Mouse (Mus musculus): ENCODE data around the gene Gabrb2. TPM values are rescaled to one million over a fixed set of nuclear protein-coding genes. Genes with fewer than 3 reads are reported as not detected.
A peak's percentile ranks its signal among the peaks of the same experiment; 100 is the strongest.

Gabrb2 gene
- total RNA-seq (2021): 1 to 10 TPM; 1.1 to 1.5 TPM
- long read RNA-seq, experiment 1: 0 reads
- long read RNA-seq, experiment 2, partial matches to known transcripts: 1 of 1 reads
- long read RNA-seq, experiment 2, other reads (novel, unspliced or antisense): 0 of 1 reads

DNA sequence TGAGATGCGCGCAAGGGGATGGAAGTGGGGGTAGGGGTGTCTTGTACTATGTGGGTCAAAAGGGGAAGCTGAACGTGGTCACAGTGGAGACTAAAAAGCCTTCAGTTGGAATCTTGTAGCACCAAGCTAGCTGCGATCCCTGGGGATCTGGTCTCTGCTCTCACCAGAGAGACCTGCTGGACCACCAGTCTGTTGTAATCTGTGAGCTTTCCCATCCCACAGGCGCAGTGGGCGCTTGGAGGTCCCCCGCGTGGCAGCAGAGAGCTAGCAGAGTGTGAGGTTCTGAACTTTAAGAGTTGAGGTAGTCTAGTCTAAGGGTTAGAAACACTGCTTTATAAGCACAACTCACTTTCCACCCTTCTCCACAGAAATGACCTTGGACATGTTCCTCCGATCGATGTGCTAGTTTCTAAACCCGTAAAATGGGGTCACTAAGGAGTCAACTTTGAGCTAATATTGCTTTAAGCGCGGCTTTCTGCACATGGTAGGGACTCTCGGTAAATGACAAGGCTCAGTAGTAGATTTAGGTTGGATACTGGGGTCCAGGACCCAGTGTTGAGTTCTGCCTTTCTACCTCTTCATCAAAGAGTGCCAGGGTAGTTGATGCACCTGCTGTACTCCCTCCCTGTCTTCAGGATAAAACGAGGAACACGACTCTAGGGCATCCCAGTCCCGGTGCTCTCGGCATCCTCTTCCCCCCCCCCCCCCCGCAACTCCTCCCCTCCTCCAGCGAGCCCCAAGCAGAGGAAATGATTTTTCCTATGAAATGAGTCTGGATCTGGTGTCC, at the start of gene Gabrb2:
Gene Gabrb2 (plus strand): TSS at position 762 of the 787 bp plus-strand sequence.
- no peak for DNase-seq

DNA sequence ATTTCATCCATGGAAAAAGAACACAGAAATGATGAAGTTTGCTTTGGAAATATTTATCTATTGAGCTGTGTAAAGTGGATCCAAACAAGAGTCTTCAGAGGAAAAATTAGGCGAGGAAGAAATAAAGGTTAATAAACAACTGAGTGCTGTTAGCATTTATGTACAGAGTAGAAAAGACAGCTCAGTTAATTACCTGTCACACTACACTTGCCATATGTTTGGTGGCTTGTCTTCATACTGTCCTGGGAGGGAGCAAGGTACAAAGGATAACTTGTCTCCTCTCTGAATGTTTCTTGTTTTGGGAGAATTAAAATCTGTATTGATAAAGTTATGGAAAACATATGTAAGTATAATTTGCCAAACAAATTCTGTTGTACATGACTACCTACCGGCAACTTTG, 40.6 kb upstream of the Gabrb2 start:
- no peak for DNase-seq

DNA sequence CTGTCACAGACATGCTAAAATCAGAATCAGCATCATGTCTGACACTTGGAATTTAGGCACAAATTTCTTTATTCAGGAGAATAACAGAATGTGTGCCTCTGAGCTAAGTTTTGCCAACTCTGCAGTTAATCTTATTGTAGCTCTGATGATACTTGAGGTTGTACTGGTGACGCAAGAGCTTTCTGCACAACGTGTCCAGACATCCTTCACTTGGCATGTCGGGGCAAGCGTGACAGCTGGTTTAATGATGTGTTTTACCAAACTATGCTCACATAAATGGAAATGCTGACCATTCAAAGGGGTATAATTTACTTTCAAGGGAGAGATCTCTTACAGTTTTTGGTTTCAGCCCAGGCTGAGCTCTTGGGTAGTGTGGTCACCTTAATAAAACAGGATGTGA, 33.1 kb upstream of the Gabrb2 start:
- DNase-seq: no peak

DNA sequence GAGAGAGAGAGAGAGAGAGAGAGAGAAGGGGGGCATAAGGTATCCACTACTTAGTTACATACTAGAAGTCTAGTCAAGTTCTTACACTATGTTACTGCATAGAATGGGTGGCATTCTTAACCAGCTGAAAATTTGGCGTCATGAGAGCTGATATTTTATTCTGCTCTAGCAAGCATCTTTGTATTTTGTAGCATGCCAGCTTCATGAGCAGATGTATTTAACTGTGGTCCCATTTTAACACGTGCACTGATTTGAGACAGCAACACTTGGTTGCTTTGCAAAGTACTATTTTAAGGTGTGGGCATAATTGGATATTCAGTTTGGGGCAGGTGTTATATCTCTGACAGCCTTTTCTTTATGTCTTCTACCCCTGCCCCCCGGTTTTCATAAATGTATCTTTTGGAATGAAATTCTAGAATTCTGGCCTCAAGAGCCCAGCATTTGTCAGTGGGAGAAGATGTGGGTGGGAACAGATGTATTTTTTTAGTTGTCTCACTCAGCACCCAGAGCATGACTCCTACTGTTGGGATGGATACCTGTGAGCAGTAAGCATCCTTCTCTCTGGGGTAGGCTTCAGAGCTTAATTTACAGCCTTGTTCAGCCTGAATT, 28.8 kb upstream of the Gabrb2 start:
- no peak for DNase-seq

DNA sequence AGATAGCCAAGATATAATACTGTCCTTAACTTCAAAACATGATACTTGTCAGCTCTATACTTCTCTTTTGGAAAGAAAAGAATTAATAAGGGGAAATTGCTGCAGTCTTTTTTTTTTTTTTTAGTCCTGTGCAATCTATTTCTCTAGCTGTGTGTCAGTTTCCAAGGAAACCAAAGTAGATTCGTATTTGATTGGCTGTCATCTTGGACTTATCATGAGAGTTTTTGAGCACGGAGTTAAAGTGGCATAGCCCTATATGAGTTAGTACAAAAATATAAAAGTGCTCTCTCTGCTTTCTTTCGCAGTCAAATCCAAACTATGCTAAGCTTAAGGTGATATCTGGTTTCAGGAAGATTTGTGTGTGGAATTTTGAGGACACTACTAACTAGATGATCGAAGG, 26.1 kb upstream of the Gabrb2 start:
- DNase-seq: no peak

DNA sequence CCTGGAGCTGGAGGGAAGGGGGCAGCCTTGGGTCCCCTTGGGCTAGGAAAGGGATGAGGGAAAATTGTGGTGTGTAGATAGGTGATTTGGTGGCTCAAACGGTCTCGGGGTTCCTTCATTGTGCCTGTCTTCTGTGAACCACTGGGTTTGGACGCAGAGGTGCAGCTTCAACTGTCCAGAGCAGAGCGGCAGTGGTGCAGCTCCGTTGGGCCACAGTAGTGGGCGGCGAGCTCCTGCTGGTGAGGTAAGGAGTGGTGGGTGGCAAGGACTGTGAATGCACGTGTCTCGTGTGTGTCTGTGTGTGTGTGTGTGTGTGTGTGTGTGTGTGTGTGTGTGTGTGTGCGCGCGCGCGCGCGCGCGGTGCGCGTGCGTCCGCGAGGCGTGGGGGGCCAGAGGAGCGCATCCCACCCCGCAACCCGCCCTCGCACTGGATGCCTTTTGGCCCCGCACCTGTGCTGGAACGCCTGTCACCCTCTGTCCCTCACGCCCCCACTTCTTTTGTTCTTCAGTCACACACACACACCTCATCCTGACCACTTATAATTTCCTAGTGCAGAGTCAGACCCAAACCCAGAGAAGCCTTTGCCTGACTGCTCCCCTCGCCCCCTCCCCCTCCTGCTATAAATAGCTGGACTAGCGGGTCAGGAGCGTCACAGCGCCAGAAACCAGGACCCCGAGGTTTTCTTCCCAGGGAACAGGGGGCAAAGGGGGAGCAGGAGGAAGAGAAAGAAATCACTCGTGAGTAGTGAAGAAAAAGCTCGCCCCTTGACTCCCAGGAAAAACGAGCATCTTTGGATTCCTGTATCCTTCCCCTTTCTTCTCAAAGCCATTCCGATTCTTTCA, 455 bp downstream of the Gabrb2 start:
- DNase-seq: peak; percentile 22

DNA sequence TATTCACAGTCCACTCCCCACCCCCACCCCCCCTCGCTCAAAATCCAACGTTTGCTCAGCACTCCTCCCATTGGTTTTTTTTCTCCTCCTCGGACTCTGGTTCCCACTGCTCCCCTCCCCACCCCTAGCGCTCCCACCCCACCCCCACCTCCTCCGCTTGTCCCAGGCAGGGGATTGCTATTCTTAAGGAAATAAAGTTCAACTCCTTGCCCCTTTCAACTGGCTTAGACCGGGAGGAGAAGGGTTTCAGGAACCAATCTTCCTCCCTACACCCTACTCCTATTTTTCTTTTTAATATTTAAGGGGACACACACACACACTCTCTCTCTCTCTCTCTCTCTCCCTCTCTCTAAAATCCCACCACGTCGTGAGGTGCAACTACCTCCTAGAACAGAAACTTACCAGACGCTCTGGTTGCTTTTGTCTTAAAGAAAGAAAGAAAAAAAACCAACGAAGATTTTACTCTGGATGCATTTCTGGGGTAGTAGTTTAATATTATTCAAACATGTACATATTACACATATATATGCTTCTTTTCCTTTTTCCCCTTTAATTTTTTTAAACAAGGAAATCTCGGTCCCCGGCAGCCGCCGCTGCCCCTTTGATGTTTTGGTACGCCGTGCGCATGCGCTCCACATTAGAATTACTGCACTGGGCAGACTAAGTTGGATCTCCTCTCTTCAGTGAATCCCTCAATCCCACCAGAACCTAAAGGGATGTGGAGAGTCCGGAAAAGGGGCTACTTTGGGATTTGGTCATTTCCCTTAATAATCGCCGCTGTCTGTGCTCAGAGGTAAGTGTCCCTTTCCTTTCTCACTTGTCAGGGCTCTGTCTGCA, 1.3 kb downstream of the Gabrb2 start:
- DNase-seq: peak; percentile 60

DNA sequence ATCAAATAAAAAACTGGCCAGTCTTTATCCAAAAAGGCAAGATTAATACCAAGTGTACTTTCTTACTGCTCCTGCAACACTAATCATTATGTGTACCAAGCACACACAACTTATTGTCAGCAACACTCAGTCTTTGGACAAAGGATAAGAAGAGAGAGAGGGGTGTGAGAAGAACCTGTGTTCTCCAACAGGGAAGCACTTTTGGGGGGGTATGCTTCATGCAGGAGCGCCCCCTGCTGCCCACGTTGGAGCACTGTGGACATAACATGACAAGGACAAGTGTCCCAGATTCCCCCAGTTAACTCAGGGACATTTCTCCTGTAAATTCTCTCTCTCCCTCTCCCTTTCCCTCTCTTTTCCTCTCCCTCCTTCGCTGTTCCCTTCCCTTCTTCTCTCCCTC, 3.7 kb downstream of the Gabrb2 start:
- peak; percentile 76 for DNase-seq

DNA sequence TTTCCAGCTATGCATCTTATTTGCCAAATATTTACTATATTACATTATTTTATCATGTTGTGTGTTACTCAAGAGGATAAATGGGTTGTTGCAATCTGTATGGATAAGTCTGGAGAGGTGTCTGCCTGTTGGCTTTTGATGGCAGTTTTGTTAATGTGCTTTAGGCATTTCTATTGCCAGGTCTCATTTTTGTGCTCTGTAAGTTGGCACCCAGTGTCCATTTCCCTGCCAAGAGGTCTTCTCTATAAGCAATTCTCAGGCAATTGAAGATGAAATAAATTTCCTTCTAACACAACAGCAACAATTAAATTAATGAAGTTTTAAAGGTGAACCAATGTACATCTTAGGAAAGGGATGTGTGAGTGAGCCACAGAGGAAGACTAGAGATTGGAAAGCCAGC, 11.9 kb downstream of the Gabrb2 start:
- no peak for DNase-seq

DNA sequence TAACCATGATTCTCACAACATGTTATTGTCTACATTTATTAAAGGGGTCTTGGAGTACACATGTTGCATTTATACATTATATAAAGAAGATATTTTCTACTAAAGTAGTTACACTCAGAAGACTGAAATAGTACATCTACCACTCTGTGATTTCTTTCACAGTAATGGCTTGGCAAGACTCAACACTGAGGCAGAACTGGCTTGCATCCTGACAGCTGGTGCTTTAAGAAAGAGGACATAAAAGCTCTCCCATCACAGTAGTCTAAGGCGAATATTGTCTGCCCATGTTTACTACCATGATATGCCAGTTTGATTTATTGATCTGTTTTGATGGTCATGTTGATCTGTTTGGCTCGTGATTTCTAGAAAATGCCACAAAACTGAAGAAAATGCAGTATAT, 19.4 kb downstream of the Gabrb2 start:
- DNase-seq: no peak

DNA sequence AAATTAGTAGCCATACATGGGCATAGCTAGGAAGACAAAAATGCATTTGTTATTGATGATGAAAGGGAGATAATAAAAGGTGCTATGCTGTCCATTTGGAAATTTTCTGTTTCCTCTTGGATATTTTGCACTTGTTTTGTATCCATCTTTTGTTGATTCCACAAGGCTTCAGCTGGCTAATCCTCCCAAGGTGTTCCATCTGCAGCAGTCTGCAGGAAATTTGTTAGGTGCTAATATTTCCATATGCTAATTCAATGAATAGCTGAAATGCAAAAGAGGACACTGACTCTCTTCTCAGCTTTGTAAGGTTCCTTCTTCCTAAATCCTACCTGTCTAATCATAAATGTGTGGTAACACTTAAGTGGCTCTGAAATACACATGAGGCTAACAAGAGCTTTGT, 24.1 kb downstream of the Gabrb2 start:
- DNase-seq: no peak

DNA sequence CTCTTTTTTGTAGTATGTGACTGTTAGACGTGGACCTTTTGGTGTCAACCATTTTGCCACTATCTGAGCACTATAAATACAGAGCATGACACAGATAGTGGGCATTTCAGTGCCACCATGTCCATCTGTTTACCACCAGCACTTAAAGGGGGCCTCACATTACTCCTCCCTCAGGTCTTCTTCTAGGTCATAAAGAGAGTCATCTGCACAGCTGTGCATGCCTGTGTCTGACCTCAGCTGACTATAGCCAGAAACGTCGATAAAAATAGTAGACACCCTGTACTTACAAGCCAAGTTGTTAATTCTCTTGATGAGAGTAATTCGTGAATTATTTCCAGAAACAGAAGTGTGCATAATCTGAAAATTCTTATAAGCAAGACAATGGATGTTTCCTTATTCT, 29.4 kb downstream of the Gabrb2 start:
- DNase-seq: no peak

DNA sequence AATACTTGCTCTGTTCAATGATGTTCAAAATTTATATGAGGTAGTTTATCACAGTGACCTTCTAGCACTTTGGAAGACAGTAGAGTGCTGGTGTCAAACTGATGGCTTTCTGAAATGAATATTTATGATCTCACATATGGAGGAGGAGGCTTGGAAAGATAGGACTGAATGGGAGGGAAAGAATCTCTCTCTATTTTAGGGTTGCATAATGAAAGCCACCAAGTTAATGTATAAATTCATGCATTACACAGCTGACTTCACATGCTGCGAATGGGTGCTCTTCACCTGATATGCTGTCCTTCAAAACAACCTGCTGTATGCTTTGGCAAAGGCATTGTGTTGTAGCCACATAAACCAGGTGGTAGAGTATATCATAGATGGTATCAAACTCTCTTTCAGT, 44.6 kb downstream of the Gabrb2 start:
- DNase-seq: no peak

DNA sequence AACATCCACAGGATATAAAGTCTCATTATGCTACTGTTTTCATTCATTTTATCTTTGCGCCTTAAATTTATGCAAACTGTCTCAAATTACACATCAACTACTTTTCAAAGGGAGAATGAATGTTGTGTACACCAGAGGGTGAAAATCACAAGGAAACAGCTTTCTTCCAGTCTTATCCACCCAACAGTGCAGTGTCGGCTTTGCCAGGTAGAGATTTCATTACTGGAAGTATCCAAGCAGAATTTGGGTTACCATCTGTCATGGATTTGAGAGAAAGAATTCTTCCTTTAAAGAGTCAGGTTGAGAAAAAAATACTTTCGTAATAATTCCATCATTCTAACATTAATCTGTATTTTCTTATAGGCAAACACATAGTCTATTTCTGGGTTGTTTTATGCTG, 48.8 kb downstream of the Gabrb2 start:
- no peak for DNase-seq

DNA sequence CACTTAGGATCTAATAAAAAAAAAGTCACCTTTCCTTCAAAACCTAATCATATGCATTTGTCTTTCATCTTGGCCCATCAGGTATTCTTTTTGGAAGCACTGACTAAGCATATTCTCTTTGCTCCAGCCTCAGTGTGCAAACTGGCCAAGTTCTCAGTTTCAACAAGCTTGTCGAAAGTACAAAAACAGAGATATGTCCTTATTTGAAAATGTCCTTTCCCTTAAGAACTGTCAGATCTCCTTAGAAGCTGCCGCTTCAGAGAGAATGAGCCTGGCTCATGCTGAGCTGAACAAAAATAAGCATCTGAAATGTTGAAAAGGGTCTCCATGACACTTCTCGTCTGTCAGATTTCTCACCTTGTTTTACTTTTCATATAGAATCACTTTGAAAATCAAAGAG, 55.0 kb downstream of the Gabrb2 start:
- no peak for DNase-seq

DNA sequence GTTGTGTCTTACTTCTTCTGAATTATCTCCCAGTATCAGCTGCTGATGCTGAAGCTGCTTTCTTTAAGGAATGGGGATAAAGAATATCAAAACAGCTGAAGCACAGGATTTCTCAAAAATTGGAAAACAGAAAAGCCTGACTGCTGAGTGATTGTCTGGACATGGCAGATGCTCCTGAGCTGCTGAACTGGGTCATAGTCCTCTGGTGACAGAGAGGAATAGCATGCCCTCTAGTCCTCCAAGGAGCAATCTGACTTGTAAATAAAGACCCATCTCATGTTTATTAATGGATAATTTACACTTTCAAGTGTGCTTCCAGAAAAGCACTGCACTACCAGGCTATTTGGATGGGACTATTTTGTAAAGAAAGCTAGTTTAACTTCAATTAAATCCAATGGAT, 68.1 kb downstream of the Gabrb2 start:
- no peak for DNase-seq

DNA sequence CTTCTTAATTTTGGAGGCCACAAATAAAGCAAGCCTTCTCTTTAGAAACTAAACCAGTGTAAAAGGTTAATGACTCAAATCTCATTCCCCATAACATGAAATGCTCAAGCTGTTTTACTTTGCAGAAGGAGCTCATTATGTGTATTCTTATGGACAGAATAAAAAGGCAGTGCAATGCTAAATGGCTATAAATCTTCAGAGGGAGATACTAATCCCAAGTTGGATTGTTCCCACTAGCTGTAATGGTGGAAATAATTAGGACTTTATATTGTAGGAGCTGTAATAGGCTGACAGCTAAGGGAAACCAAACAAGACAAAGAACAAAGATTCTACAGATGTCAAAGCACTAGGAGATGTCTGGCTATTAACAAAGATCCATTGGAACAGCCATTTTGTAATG, 81.6 kb downstream of the Gabrb2 start:
- DNase-seq: no peak

DNA sequence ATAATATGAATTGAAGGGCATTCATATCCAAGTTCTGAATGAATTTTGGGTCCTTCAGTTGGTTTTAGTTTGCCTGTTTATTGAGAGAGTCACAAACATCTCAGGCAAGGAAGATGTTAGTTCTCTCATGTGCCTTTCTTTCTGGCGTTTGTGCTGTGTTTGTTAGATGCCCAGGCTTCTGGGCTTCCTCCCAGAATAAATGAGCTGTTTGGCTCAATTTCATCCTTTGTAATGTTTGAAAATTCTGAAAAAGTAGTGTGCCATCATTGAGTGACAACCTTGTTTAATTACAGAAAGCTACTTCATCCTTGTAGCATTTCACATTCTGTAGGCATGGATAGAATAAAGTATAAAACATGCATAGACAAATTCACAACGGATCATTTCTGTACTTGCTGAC, 85.9 kb downstream of the Gabrb2 start:
- DNase-seq: no peak

DNA sequence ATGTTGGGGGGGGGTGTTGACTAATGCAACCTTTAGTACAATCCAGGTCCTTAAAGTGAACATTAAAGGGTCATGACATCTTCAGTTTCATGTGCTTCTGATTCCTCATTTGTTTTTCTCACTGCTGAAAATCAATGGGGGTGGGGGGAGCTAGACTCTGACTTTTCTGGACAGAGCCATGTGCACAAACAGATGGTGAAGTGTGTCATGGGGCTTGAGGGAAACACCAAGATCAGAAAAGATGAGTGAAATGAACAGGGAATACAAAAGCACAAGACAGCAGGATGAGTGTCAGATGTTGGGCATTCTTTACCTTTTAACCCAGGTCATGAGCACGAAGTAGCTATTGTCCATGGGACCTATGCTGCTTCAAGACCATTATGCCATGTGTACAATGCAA, 86.4 kb downstream of the Gabrb2 start:
- no peak for DNase-seq

DNA sequence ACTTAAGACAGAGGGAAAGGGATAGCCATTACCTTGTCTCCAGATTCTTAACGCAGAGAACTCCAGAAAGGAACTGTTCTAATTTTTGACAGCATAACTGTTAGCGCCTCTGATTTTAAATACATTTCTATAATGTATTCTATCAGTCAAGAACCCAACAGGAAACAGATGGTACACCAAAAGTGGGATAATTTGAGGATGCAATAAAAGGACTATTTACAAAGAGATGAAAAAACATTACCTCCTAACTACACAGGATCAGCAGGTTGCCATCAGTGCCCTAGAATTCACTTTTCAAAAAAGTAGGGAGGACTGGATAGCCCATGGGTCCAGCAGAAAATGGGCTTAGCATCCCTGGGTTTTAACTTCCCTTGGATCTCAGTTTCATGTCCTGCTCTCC, 102.4 kb downstream of the Gabrb2 start:
- DNase-seq: no peak

DNA sequence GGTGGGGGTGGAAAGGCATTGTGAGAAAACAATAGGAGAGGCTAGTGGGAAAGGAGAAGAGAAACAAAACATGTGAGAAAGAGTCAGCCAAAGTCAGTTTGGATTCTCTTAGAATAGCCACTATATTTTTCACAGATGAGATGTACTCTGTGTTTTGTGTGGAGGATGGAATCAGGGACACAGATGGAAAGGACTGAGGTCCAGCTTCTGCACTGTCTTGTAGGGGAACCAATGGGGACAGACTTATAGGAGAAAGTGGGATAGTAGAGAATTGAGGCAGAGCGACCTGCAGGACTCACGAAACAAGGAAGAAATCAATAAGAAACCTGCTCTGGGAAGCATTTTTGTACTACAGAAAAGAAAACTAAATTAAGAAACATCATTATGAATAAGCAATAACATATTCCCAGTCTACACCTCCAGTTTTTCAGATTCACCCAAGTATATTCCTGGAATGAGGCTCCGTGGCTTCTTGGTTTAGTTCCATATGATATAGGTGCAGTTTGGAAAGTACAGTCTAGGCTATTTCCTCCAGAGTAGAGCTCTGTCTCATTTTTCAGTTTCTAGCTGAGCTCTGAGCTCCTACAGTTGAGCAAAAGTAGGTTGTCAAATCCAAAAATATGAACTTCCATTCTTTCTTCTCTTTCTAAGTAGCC, 108.8 kb downstream of the Gabrb2 start:
- DNase-seq: no peak

DNA sequence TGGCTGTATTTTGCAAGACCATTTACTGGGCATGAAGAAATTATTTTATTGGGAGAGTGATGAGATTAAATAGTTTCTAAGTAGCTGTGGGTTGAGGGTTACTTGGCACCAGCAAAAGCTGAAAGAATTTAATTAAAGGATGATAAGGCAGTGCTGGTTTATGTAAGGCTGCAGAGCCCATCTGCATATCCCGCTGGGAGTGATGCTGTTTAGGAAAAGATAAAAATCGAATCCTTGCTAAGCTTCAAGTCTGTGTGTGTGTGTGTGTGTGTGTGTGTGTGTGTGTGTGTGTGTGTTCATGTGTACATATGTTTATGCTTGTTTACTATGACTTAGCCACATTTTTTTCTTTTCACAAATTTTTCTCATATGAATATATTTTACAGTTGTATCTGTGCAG, 113.0 kb downstream of the Gabrb2 start:
- DNase-seq: no peak

Data from adrenal gland, postnatal 10 days (tissue).